Mouse (Mus musculus): Measurements from ENCODE around the gene 1700017N19Rik.

- TF ChIP-seq TCF12 (IDR thresholded peaks at IDR 0.05; ENCODE audit: low read depth, low read length) (no peak), JUN (IDR thresholded peaks at IDR 0.05; ENCODE audit: insufficient read depth, low read depth, low read length) (no peak), CHD2 (IDR thresholded peaks at IDR 0.05; ENCODE audit: low read length) (no peak), POLR2A (IDR thresholded peaks at IDR 0.05; ENCODE audit: low read depth, low read length) (no peak), BHLHE40 (IDR thresholded peaks at IDR 0.05; ENCODE audit: low read depth, low read length) (no peak), CTCF (conservative IDR thresholded peaks at IDR 0.05 in 1 of 2, IDR thresholded peaks at IDR 0.05 in 1 of 2; ENCODE audit: low read depth in 2 of 2, low read length in 2 of 2) (no peak), E2F4 (IDR thresholded peaks at IDR 0.05; ENCODE audit: insufficient replicate concordance, low read depth, low read length) (no peak), EP300 (IDR thresholded peaks at IDR 0.05; ENCODE audit: low read length) (no peak), USF2 (conservative IDR thresholded peaks at IDR 0.05; ENCODE audit: low read depth, low read length) (no peak), KAT2A (IDR thresholded peaks at IDR 0.05; ENCODE audit: insufficient replicate concordance, low read length) (no peak), MAX (IDR thresholded peaks at IDR 0.05; ENCODE audit: low read length) (no peak), SIN3A (IDR thresholded peaks at IDR 0.05; ENCODE audit: low read length) (no peak)
Measured at GRCm38 (mm10) chr10:100642887-100643286, 52.6 kb downstream of the 1700017N19Rik start.
